Mouse (Mus musculus) cortical plate, adult 2 months (tissue): Measurements from ENCODE around the gene Olfr819. TPM values are rescaled to one million over a fixed set of nuclear protein-coding genes. Genes with fewer than 3 reads are reported as not detected.
"Not testable (repeated sequence)": the region's sequence is repeated elsewhere in the genome, so short reads cannot be mapped to it uniquely, and the experiment has no call there.

Experiments used
- H3K27ac ChIP-seq: fragments of 200-500 bp; 2 replicates; pipeline ENCODE4 v1.5.1; 2012; ENCODE audit warnings: low read length, control low read depth, inconsistent platforms; ENCODE audit not compliant: insufficient read depth
- H3K4me1 ChIP-seq: fragments of 200-500 bp; 2 replicates; pipeline ENCODE4 v1.6.1; 2011; ENCODE audit warnings: low read length; ENCODE audit not compliant: control insufficient read depth, insufficient read depth
- H3K4me3 ChIP-seq: fragments of 200-500 bp; 2 replicates; pipeline ENCODE4 v1.5.1; 2011; ENCODE audit warnings: mild to moderate bottlenecking, low read length, control low read depth; ENCODE audit not compliant: insufficient read depth
- CTCF ChIP-seq: fragments of 200-500 bp; IDR thresholded peaks from 2 replicates; pipeline ENCODE4 v1.5.1; 2011; ENCODE audit warnings: mild to moderate bottlenecking, control low read depth, low read length; ENCODE audit not compliant: insufficient read depth; ENCODE audit errors: extremely low read depth
- POLR2A ChIP-seq: fragments of 200-500 bp; IDR thresholded peaks from 2 replicates; pipeline ENCODE4 v1.6.1; 2011; ENCODE audit warnings: mild to moderate bottlenecking, low read length, control low read depth; ENCODE audit not compliant: insufficient read depth; ENCODE audit errors: extremely low read depth
- polyA plus RNA-seq: library from polyadenylated mRNA; depleted of rRNA; stranded (reverse); fragments of >200 nt; gene quantifications from 2 replicates; pipeline ENCODE4 v1.2.3, GENCODE M21; 2012; rRNA removed

Olfr819 gene
- not detected in 2 replicates for polyA plus RNA-seq

- H3K27ac ChIP-seq, H3K4me1 ChIP-seq, H3K4me3 ChIP-seq: not testable (repeated sequence)
Observed at GRCm38 (mm10) chr10:129967166-129967565, at the start of gene Olfr819. Olfr819 (minus strand) TSS chr10:129967266.

DNA sequence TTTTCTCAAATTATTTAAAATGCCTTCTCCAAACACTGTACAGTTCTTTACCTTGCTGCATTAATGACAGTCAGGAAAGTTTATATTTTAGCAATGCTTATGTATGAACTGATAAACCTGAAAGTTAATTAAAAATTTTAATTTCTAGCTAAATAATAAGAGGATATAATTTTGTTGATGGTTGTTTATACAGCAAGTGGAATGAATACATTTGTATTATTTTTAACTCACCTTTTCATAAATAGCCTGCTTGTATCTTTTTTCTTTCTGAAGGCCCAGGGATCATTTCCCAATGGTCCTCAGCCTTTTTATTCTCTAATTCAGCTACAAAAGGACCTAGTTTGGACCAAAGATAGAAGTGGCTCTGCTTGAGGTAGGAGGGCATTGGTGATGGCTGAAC, 45.3 kb upstream of the Olfr819 start, which contains the start of gene Olfr820:
Gene Olfr820, plus strand, starts transcription at position 301 of the 400 bp plus-strand sequence.
- Histone ChIP-seq H3K27ac (no peak within 1 kb of the TSS), H3K4me1 (no peaks in the 10 kb centered on the region), H3K4me3 (no peak within 1 kb of the TSS)
- TF ChIP-seq POLR2A (no peak), CTCF (no peak)

DNA sequence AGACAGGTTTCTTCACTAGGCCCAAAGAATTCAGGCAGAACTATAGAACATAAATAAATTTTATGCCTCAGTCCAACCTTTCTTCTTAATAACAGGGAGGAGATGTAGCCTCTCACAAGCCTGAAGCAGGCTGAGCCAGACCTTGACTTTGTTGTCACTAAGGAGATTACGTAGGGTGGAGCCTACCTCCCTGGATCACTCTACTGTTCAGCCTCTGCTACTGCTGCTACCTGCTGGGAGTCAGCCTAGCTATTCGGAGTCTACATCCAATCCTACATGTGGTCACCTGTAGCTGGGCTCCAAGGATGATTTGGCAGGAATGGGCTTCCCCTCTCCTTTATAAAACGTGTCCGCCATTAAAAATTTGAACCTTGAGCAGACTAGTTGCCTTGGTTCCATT, 38.3 kb upstream of the Olfr819 start:
- H3K4me3 ChIP-seq, H3K27ac ChIP-seq, H3K4me1 ChIP-seq: not testable (repeated sequence)

- H3K4me1 ChIP-seq, H3K4me3 ChIP-seq, H3K27ac ChIP-seq: not testable (repeated sequence)
Observed at GRCm38 (mm10) chr10:130004104-130004503, 37.0 kb upstream of the Olfr819 start.

DNA sequence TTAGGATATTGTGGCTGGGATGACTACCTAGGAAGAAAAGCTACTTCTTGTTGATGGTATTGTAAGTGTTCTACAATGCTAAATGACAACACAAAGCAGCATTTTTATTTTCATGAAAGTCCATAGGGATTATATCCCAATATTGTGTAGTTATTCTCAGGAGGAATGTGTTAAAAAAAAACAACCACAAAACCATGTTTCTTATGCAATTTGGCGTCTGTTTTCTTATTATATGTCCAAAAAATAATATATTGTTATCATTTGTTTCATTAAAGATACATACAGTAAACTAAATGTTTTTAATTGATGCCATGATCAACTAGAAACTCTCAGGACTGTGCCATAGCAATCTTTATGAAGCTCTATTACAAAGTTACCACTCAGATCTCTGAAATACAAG, 17.9 kb upstream of the Olfr819 start, which contains the start of gene Gm10310:
Gene Gm10310, minus strand, starts transcription at position 101 of the 400 bp plus-strand sequence.
- not testable (repeated sequence) for H3K4me1 ChIP-seq, H3K27ac ChIP-seq, H3K4me3 ChIP-seq

DNA sequence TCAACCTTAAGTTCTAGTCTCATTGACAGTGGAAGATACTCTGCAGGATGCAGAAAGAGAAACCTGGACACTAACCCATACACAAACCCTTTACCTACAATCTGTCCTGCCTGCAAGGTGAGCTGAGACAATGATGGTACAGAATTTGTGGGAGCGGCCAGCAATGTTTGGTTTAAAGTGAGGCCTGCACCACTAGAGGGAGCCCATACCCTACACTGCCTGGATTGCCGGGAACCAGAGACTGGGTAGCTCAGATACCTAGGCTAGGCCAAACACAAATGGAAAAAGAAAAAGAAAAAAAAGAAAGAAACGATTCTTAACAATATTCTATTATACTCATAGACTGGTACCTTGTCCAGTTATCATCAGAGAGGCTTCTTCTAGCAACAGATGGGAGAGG, 14.8 kb upstream of the Olfr819 start:
- not testable (repeated sequence) for H3K4me3 ChIP-seq, H3K27ac ChIP-seq, H3K4me1 ChIP-seq

GRCm38 (mm10) chr10:129976040-129976439, 9.0 kb upstream of the Olfr819 start, which contains the start of gene Olfr247:
Olfr247 (minus strand) TSS chr10:129976140.
- not testable (repeated sequence) for H3K4me3 ChIP-seq, H3K27ac ChIP-seq, H3K4me1 ChIP-seq

- H3K4me1 ChIP-seq, H3K4me3 ChIP-seq, H3K27ac ChIP-seq: not testable (repeated sequence)
Observed at GRCm38 (mm10) chr10:129972994-129973393, 5.9 kb upstream of the Olfr819 start.

- H3K27ac ChIP-seq, H3K4me3 ChIP-seq, H3K4me1 ChIP-seq: not testable (repeated sequence)
Observed at GRCm38 (mm10) chr10:129966232-129966631, 834 bp downstream of the Olfr819 start.

DNA sequence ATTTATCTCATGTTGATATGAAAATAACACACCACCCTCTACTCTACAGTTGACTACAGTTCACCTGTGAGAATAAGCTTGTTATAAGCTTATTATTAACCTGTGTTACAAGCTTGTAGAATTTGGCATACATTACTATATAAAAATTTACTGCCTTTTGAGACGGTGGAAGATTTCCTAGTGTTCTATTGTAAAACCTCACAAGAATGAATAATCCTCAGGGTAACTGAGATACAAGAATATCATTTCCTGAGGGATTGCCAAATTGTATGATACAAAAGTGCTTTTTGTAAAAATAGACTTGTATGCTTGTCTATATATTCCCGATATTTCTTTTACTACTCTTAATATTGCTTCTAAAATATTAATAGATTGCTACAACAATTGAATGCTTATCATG, 18.1 kb downstream of the Olfr819 start, which contains the start of gene Olfr818:
Gene Olfr818, minus strand, starts transcription at position 101 of the 400 bp plus-strand sequence.
- Histone ChIP-seq H3K27ac (no peak within 1 kb of the TSS), H3K4me3 (no peak within 1 kb of the TSS), H3K4me1 (no peaks in the 10 kb centered on the region)
- TF ChIP-seq CTCF (no peak), POLR2A (no peak)

GRCm38 (mm10) chr10:129915497-129915896, 51.6 kb downstream of the Olfr819 start, which contains the start of gene Olfr816:
Olfr816 (minus strand) TSS chr10:129915597.
- H3K4me1 ChIP-seq, result no peaks in the 10 kb centered on the region
- no peak for TF ChIP-seq CTCF
- TF ChIP-seq POLR2A, result no peak
- no peak within 1 kb of the TSS for H3K4me3 ChIP-seq
- H3K27ac ChIP-seq, result no peak within 1 kb of the TSS

Other genes with a start within 250 kb of the Olfr819 start
- not detected in 2 replicates for gene Olfr805, start 237.9 kb downstream of the Olfr819 start, polyA plus RNA-seq
- not detected in 2 replicates for gene Olfr806, start 225.3 kb downstream of the Olfr819 start, polyA plus RNA-seq
- gene Olfr807, start 209.5 kb downstream of the Olfr819 start, polyA plus RNA-seq, result not detected in 2 replicates
- gene Olfr808, start 201.8 kb downstream of the Olfr819 start, polyA plus RNA-seq, result not detected in 2 replicates
- gene Olfr809, start 192.6 kb downstream of the Olfr819 start, polyA plus RNA-seq, result not detected in 2 replicates
- not detected in 2 replicates for gene Olfr810, start 172.3 kb downstream of the Olfr819 start, polyA plus RNA-seq
- gene Olfr811, start 162.9 kb downstream of the Olfr819 start, polyA plus RNA-seq, result not detected in 2 replicates
- gene Olfr812, start 121.2 kb downstream of the Olfr819 start, polyA plus RNA-seq, result not detected in 2 replicates
- not detected in 2 replicates for gene Olfr813, start 111.9 kb downstream of the Olfr819 start, polyA plus RNA-seq
- gene Olfr814, start 87.4 kb downstream of the Olfr819 start, polyA plus RNA-seq, result not detected in 2 replicates
- not detected in 2 replicates for gene Olfr815, start 61.4 kb downstream of the Olfr819 start, polyA plus RNA-seq
- not detected in 2 replicates for gene Olfr816, start 51.7 kb downstream of the Olfr819 start, polyA plus RNA-seq
- gene Olfr818, start 18.2 kb downstream of the Olfr819 start, polyA plus RNA-seq, result not detected in 2 replicates
- gene Olfr247, start 8.9 kb upstream of the Olfr819 start, polyA plus RNA-seq, result not detected in 2 replicates
- gene Gm10310, start 17.8 kb upstream of the Olfr819 start, polyA plus RNA-seq, result not detected in 2 replicates
- not detected in 2 replicates for gene Olfr820, start 45.4 kb upstream of the Olfr819 start, polyA plus RNA-seq
- gene Olfr821, start 63.1 kb upstream of the Olfr819 start, polyA plus RNA-seq, result not detected in 2 replicates
- not detected in 2 replicates for gene Olfr822, start 103.9 kb upstream of the Olfr819 start, polyA plus RNA-seq
- gene Olfr823, start 148.1 kb upstream of the Olfr819 start, polyA plus RNA-seq, result not detected in 2 replicates
- gene Olfr824, start 162.7 kb upstream of the Olfr819 start, polyA plus RNA-seq, result not detected in 2 replicates
- gene Olfr825, start 199.5 kb upstream of the Olfr819 start, polyA plus RNA-seq, result not detected in 2 replicates
- gene Olfr826, start 216.9 kb upstream of the Olfr819 start, polyA plus RNA-seq, result not detected in 2 replicates
- not detected in 2 replicates for gene Olfr827, start 247.1 kb upstream of the Olfr819 start, polyA plus RNA-seq